Mouse (Mus musculus): ENCODE data around the gene Usp39.

DNA sequence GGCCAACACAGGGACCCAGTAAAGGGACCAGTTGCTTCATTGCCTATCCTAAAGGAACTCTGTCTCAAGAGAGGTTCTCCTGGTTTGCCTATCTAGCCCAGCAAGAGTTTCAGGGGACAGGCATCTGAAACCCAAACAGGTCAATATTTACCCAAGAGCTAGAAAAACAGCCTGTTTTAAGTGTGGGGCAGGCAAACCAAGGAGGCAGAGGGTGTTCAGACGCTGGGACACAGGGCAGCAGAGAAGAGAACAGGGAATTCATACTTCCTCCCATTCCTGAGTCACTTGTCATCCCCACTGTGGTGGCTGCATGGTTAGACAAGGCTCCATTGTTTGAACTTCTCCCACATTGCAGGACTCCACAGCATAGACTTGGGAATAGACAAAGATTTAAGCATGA lies 26.6 kb upstream of the Usp39 start:
- TF ChIP-seq CTCF (IDR thresholded peaks at IDR 0.05; ENCODE audit: insufficient read depth, low read depth, low read length) (no peak), POLR2A (IDR thresholded peaks at IDR 0.05; ENCODE audit: insufficient read depth, low read depth, low read length) (no peak)

Measured in olfactory bulb, adult 2 months (tissue).